Mouse (Mus musculus): Measurements from ENCODE around the gene Cmbl. TPM values are rescaled to one million over a fixed set of nuclear protein-coding genes. Genes with fewer than 3 reads are reported as not detected.
"Not testable (repeated sequence)": the region's sequence is repeated elsewhere in the genome, so short reads cannot be mapped to it uniquely, and the experiment has no call there.

Gene Cmbl
- total RNA-seq, 2 experiments from 2014 or later, result 103 to 106 TPM

GRCm38 (mm10) chr15:31573692-31574091 lies 8.5 kb downstream of the Cmbl start:
- no peak for DNase-seq (ENCODE audit: low spot score in 2 of 2)

- no peak for DNase-seq (ENCODE audit: low spot score in 2 of 2)
Observed at GRCm38 (mm10) chr15:31576076-31576475, 10.9 kb downstream of the Cmbl start.

GRCm38 (mm10) chr15:31581086-31581485 lies 15.9 kb downstream of the Cmbl start:
- DNase-seq (ENCODE audit: low spot score in 2 of 2), result not testable (repeated sequence)

- no peak for DNase-seq (ENCODE audit: low spot score in 2 of 2)
Observed at GRCm38 (mm10) chr15:31583304-31584085, 18.3 kb downstream of the Cmbl start.

GRCm38 (mm10) chr15:31585238-31585637 lies 20.0 kb downstream of the Cmbl start:
- no peak for DNase-seq (ENCODE audit: low spot score in 2 of 2)

- no peak for DNase-seq (ENCODE audit: low spot score in 2 of 2)
Observed at GRCm38 (mm10) chr15:31586088-31586487, 20.9 kb downstream of the Cmbl start.

- DNase-seq (ENCODE audit: low spot score in 2 of 2), result peak; percentile 62 to 79
Observed at GRCm38 (mm10) chr15:31586519-31586918, 21.3 kb downstream of the Cmbl start.

- no peak for DNase-seq (ENCODE audit: low spot score in 2 of 2)
Observed at GRCm38 (mm10) chr15:31587789-31588188, 22.6 kb downstream of the Cmbl start.

GRCm38 (mm10) chr15:31588989-31589640 lies 23.9 kb downstream of the Cmbl start:
- DNase-seq (ENCODE audit: low spot score in 2 of 2), result no peak

GRCm38 (mm10) chr15:31590176-31590575 lies 25.0 kb downstream of the Cmbl start:
- no peak for DNase-seq (ENCODE audit: low spot score in 2 of 2)

GRCm38 (mm10) chr15:31592531-31592930 lies 27.3 kb downstream of the Cmbl start:
- no peak for DNase-seq (ENCODE audit: low spot score in 2 of 2)

- DNase-seq (ENCODE audit: low spot score in 2 of 2), result no peak
Observed at GRCm38 (mm10) chr15:31594260-31594659, 29.1 kb downstream of the Cmbl start.

GRCm38 (mm10) chr15:31595651-31596050 lies 30.5 kb downstream of the Cmbl start:
- no peak for DNase-seq (ENCODE audit: low spot score in 2 of 2)

- DNase-seq (ENCODE audit: low spot score in 2 of 2), result no peak
Observed at GRCm38 (mm10) chr15:31599834-31600233, 34.6 kb downstream of the Cmbl start.

GRCm38 (mm10) chr15:31601279-31601645 lies 36.1 kb downstream of the Cmbl start:
- no peak for DNase-seq (ENCODE audit: low spot score in 2 of 2)

GRCm38 (mm10) chr15:31601646-31602374 lies 36.6 kb downstream of the Cmbl start, which contains the start of the genes Cct5 and Fam173b:
Cct5 (minus strand) TSS chr15:31601804.
Fam173b (plus strand) TSS chr15:31601852.
- peak; percentile 97 to 98 for DNase-seq (ENCODE audit: low spot score in 2 of 2)

- no peak for DNase-seq (ENCODE audit: low spot score in 2 of 2)
Observed at GRCm38 (mm10) chr15:31602426-31602825, 37.2 kb downstream of the Cmbl start.

- no peak for DNase-seq (ENCODE audit: low spot score in 2 of 2)
Observed at GRCm38 (mm10) chr15:31603113-31603512, 37.9 kb downstream of the Cmbl start.

- no peak for DNase-seq (ENCODE audit: low spot score in 2 of 2)
Observed at GRCm38 (mm10) chr15:31606821-31607220, 41.6 kb downstream of the Cmbl start.

GRCm38 (mm10) chr15:31611027-31611426 lies 45.8 kb downstream of the Cmbl start:
- DNase-seq (ENCODE audit: low spot score in 2 of 2), result no peak

- DNase-seq (ENCODE audit: low spot score in 2 of 2), result no peak
Observed at GRCm38 (mm10) chr15:31611976-31612375, 46.8 kb downstream of the Cmbl start.

Data from adrenal gland, postnatal 4 days (tissue).